Mouse (Mus musculus): ENCODE results near the gene Nupr1l. TPM values are rescaled to one million over a fixed set of nuclear protein-coding genes. Genes with fewer than 3 reads are reported as not detected.
"Not testable (repeated sequence)": the region's sequence is repeated elsewhere in the genome, so short reads cannot be mapped to it uniquely, and the experiment has no call there.

Gene Nupr1l
- polyA plus RNA-seq, 1 experiment = 4.5 TPM

DNA sequence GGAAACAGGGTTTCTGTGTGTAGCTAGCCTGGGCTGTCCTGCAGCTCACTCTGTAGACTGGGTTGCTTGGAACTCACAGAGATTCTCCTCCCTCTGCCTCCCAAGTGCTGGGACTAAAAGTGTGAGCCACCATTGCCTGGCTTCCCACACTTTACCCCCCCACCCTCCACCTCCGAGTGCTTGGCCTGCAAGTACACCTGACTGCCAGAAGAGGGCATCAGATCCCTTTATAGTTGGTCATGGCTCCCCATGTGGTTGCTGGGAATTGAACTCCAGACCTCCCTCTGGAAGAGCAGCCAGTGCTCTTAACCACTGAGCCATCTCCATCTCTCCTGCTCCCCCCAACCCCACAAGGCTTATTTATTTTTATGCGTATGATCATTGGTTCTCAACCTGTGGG is 5.7 kb downstream of the Nupr1l start:
- H3K4me1 ChIP-seq (ENCODE audit: control insufficient read depth, insufficient read depth, low read length) = peaks cover 5% of the 10 kb centered on the region
- no peak overlapping the region for H3K27ac ChIP-seq (ENCODE audit: insufficient read depth, low read depth, low read length)

DNA sequence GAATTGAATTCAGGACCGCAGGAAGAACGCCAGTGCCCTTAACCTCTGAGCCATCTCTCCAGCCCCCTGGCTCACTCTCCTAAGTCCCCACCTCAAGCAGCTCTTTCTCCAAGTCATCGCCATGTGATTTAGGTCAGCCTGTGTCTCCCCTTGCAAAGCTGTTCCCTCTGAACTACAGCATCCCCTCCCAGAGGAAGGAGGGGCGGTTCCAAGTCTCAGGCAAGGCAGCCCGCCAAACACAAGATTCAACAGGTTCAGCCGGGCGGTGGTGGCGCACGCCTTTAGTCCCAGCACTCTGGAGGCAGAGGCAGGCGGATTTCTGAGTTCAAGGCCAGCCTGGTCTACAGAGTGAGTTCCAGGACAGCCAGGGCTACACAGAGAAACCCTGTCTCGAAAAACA is 7.2 kb downstream of the Nupr1l start:
- not testable (repeated sequence) for H3K4me1 ChIP-seq (ENCODE audit: control insufficient read depth, insufficient read depth, low read length); H3K27ac ChIP-seq (ENCODE audit: insufficient read depth, low read depth, low read length); H3K4me3 ChIP-seq (ENCODE audit: insufficient read depth, low read length)

More for the DNA sequence above, 5.7 kb downstream of the Nupr1l start:
- no peak for TF ChIP-seq POLR2A (IDR thresholded peaks at IDR 0.05; ENCODE audit: borderline replicate concordance, low read depth, low read length)
- peak; percentile 61 for TF ChIP-seq CTCF (IDR thresholded peaks at IDR 0.05; ENCODE audit: low read depth, low read length)
- H3K4me3 ChIP-seq (ENCODE audit: insufficient read depth, low read length) = no peak overlapping the region

DNA sequence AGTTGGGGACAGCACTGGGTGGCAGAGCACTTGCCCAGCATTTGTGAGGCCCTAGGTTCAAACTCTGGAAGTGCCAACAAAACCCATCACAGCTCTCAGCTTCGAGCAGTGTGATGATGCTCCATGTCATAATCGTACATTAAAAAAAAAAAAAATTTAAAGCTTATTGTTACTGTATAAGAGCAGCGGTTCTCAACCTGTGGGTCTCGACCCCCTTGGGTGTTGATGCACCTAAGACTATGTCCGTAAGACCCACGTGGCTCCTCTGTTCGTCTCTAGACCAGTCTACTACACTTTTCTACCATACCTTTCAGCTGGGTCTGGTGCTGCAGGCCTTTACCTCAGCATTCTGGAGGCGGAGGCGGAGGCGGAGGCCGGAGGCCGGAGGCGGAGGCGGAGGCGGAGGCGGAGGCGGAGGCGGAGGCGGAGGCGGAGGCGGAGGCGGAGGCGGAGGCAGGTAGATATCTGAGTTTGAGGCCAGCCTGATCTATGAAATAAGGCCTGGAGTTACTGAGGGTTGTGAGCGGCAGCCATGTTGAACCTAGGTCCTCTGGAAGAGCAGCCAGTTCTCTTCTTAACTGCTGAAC is 9.8 kb downstream of the Nupr1l start:
- TF ChIP-seq POLR2A (IDR thresholded peaks at IDR 0.05; ENCODE audit: borderline replicate concordance, low read depth, low read length) (no peak), CTCF (IDR thresholded peaks at IDR 0.05; ENCODE audit: low read depth, low read length) (no peak)
- no peak overlapping the region for H3K27ac ChIP-seq (ENCODE audit: insufficient read depth, low read depth, low read length)
- H3K4me3 ChIP-seq (ENCODE audit: insufficient read depth, low read length) = no peak overlapping the region
- H3K4me1 ChIP-seq (ENCODE audit: control insufficient read depth, insufficient read depth, low read length) = no peaks in the 10 kb centered on the region

DNA sequence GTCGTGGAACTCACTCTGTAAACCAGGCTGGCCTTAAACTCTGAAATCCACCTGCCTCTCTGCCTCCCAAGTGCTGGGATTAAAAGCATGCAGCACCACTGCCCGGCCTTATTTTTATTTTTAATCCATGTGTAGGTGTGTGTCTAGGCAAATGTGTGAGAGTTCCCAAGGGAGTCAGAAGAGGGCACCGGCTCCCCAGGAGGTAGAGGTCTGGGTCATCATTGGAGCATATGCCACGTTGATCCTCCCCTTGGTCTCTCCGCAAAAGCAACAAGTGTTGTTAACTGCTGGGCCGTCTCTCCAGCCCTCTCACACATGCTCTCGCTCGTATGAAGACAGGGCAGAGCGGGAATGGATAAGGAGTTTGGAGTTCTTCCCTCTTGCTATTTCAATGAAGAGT is 10.4 kb downstream of the Nupr1l start:
- no peaks in the 10 kb centered on the region for H3K4me1 ChIP-seq (ENCODE audit: control insufficient read depth, insufficient read depth, low read length)
- TF ChIP-seq POLR2A (IDR thresholded peaks at IDR 0.05; ENCODE audit: borderline replicate concordance, low read depth, low read length) = no peak
- TF ChIP-seq CTCF (IDR thresholded peaks at IDR 0.05; ENCODE audit: low read depth, low read length) = no peak

DNA sequence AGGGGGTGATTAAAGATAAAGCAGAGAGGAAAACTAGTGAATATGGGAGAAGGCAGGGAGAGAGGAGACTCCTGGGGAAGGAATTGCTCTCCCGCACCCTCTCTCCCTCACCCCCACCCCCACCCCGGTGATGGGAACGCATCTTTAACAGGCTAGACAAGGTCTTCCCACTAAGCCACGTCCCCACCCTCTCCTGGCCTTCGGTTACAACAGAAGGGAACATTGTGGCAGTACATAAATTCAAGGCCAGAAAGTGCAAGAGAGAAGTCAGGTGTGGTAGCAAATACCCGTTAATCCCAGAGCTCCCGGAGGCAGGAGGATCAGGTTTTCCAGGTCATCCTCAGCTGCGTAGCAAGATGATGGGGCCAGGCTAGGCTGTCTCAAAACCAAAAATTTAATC is 11.0 kb downstream of the Nupr1l start:
- Histone ChIP-seq H3K4me3 (ENCODE audit: insufficient read depth, low read length) (no peak overlapping the region), H3K4me1 (ENCODE audit: control insufficient read depth, insufficient read depth, low read length) (peaks cover 2% of the 10 kb centered on the region), H3K27ac (ENCODE audit: insufficient read depth, low read depth, low read length) (no peak overlapping the region)
- TF ChIP-seq CTCF (IDR thresholded peaks at IDR 0.05; ENCODE audit: low read depth, low read length) = no peak
- TF ChIP-seq POLR2A (IDR thresholded peaks at IDR 0.05; ENCODE audit: borderline replicate concordance, low read depth, low read length) = no peak

More for the DNA sequence above, 10.4 kb downstream of the Nupr1l start:
- no peak overlapping the region for H3K4me3 ChIP-seq (ENCODE audit: insufficient read depth, low read length)
- H3K27ac ChIP-seq (ENCODE audit: insufficient read depth, low read depth, low read length) = no peak overlapping the region

DNA sequence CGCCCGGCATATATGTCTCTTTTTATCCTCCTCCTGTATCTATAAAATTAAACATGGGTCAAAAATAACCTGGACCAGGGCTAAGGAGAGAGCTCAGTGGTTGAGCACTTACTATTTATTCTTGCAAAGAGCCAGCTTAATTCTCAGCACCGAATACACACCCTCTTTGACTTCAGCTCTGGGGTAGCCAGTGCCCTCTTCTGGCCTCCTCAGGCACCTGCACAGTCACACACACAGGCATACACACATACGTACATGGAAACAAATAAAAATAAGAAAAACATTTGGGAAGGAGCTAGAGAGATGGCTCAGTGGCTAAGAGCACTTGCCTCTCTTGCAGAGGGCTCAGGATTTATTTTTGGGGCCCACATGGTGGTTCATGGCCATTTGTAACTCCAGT is 13.6 kb downstream of the Nupr1l start:
- H3K4me3 ChIP-seq (ENCODE audit: insufficient read depth, low read length) = no peak overlapping the region
- H3K4me1 ChIP-seq (ENCODE audit: control insufficient read depth, insufficient read depth, low read length) = peaks cover 14% of the 10 kb centered on the region
- no peak overlapping the region for H3K27ac ChIP-seq (ENCODE audit: insufficient read depth, low read depth, low read length)
- no peak for TF ChIP-seq POLR2A (IDR thresholded peaks at IDR 0.05; ENCODE audit: borderline replicate concordance, low read depth, low read length)
- TF ChIP-seq CTCF (IDR thresholded peaks at IDR 0.05; ENCODE audit: low read depth, low read length) = no peak

DNA sequence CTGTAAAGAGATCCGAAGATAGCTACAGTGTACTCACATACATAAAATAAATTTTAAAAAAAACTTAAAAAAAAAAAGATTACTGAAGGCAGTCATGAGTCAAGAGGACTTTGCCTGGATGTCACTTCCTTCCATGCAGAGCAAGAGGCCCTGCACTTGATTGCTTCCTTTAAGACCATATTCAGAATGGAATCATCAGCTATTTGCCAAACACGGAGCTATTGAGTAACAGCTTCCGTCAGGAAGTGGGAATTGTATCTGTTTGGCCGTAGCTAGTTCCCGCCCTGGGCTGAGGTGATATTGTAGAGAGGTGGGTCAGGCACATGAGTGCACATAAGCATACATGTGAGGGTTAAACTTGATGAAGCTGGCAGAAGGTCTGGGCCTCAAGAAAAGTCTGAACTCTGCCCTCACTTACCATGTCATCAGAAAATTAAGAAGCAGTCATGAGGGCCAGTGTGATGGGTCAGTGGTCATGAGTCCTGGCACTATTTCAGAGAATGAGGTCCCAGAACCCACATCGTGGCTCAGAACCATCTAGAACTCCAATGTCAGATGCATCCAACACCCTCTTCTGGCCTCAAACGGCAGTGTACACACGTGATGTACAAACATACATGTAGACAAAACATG is 16.6 kb downstream of the Nupr1l start:
- no peak for TF ChIP-seq CTCF (IDR thresholded peaks at IDR 0.05; ENCODE audit: low read depth, low read length)
- no peak for TF ChIP-seq POLR2A (IDR thresholded peaks at IDR 0.05; ENCODE audit: borderline replicate concordance, low read depth, low read length)
- Histone ChIP-seq H3K4me3 (ENCODE audit: insufficient read depth, low read length) (no peak overlapping the region), H3K27ac (ENCODE audit: insufficient read depth, low read depth, low read length) (peak overlapping the region; percentile 49), H3K4me1 (ENCODE audit: control insufficient read depth, insufficient read depth, low read length) (peaks cover 14% of the 10 kb centered on the region)

DNA sequence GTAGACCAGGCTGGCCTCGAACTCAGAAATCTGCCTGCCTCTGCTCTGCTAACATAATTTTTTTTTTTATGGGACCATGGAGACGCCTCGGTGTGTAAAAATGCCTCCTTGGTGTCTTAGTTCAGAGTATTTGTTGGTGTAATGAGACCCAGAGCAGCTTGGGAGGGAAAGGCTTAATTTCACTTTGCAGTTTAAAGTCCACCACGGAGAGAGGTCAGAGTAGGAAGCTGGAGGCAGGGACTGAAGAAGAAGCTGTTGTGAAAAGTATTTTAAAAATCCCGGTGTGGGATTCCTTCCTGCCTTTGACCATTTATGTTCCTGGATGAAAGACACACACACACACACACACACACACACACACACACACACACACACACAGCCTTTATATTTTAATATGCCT is 17.6 kb downstream of the Nupr1l start:
- Histone ChIP-seq H3K4me3 (ENCODE audit: insufficient read depth, low read length) (no peak overlapping the region), H3K4me1 (ENCODE audit: control insufficient read depth, insufficient read depth, low read length) (peaks cover 19% of the 10 kb centered on the region), H3K27ac (ENCODE audit: insufficient read depth, low read depth, low read length) (no peak overlapping the region)
- TF ChIP-seq POLR2A (IDR thresholded peaks at IDR 0.05; ENCODE audit: borderline replicate concordance, low read depth, low read length) (no peak), CTCF (IDR thresholded peaks at IDR 0.05; ENCODE audit: low read depth, low read length) (no peak)

DNA sequence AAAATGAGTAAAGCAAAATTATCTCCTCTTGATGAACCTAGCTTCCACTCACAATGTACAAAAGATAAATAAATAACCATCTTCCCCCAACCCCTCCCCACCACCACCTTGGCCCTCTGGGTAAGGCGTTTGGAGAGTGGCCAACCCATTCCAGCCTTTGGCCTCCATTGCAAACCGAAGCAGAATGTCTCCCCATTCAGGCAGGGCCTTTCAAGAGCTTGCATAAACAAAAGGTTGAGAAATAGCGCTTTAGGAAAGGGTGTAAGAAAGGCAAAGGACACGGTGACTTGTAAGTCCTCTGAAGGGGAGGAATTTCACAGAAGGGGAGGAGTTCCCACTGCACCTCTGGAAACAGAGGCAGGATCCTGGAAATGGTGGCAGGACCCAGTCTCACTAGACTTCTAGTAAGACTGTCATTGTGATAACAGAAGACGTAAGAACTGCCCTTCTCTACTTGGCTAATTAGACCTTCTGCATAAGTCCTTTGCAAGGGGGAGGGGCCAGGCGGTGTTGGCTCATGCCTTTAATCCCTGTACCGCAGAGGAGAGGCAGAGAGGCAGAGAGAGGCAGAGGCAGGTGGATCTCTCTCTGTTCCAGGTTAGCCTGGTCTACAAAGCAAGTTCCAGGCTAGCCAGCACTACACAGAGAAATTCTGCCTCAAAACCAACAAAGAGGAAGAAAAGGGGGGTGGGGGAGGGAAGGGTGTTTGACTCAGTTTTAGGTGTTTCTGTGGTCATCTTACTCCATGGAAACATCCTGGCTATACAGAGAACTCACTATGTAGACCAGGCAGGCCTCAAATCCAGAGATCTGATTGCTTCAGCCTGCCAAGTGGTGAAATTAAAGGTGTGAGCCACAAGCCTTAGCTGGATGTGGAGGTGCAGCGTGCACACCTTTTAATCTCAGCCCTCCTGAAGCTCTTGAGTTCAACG is 21.9 kb downstream of the Nupr1l start:
- Histone ChIP-seq H3K27ac (ENCODE audit: insufficient read depth, low read depth, low read length) (no peak overlapping the region), H3K4me3 (ENCODE audit: insufficient read depth, low read length) (no peak overlapping the region), H3K4me1 (ENCODE audit: control insufficient read depth, insufficient read depth, low read length) (peaks cover 10% of the 10 kb centered on the region)
- no peak for TF ChIP-seq CTCF (IDR thresholded peaks at IDR 0.05; ENCODE audit: low read depth, low read length)
- TF ChIP-seq POLR2A (IDR thresholded peaks at IDR 0.05; ENCODE audit: borderline replicate concordance, low read depth, low read length) = no peak

DNA sequence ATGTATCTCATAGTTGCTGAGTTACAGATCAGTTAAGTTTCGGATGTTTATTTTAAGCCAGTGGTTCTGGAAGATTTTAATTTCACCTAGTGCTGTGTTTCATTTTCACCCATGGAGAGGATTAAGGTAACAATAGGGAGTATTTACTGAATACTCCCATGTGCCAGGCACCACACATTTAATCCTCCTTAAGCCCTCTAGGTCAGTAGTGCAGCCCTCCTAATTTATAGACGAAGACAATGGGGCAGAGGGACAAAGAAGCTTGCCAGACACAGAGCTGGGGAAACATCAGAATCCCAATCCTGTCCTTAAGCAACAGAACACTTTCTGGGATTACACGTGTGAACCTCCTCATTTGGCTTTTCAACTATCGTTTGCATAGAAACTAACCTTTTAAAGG is 28.6 kb downstream of the Nupr1l start:
- peaks cover 8% of the 10 kb centered on the region for H3K4me1 ChIP-seq (ENCODE audit: control insufficient read depth, insufficient read depth, low read length)
- H3K27ac ChIP-seq (ENCODE audit: insufficient read depth, low read depth, low read length) = no peak overlapping the region
- no peak for TF ChIP-seq POLR2A (IDR thresholded peaks at IDR 0.05; ENCODE audit: borderline replicate concordance, low read depth, low read length)
- TF ChIP-seq CTCF (IDR thresholded peaks at IDR 0.05; ENCODE audit: low read depth, low read length) = no peak
- H3K4me3 ChIP-seq (ENCODE audit: insufficient read depth, low read length) = no peak overlapping the region
